Mouse (Mus musculus): ENCODE measurements around the gene Slc35g1. TPM values are rescaled to one million over a fixed set of nuclear protein-coding genes. Genes with fewer than 3 reads are reported as not detected.
"Not testable (repeated sequence)": the region's sequence is repeated elsewhere in the genome, so short reads cannot be mapped to it uniquely, and the experiment has no call there.

Gene Slc35g1
- polyA plus RNA-seq, 1 experiment from 2014 or later = 9.1 TPM

- H3K4me1 ChIP-seq = peaks cover 6% of the 10 kb centered on the region; the same call in 1 of the 2 replicates
- no peak for DNase-seq (ENCODE audit: low spot score)
- H3K4me3 ChIP-seq = no peak overlapping the region
- H3K9me3 ChIP-seq (replicated peaks) = no peaks in the 10 kb centered on the region
- 87% methylated on average over 2 of the region's 2 CpGs for WGBS
- H3K27me3 ChIP-seq (ENCODE audit: low read depth, poor library complexity, severe bottlenecking) = no peaks in the 10 kb centered on the region
- no peak overlapping the region for H3K27ac ChIP-seq (replicated peaks)
- H3K36me3 ChIP-seq = no peaks in the 10 kb centered on the region
Observed at GRCm38 (mm10) chr19:38361850-38362249, 33.9 kb upstream of the Slc35g1 start.

GRCm38 (mm10) chr19:38363358-38363757, 32.4 kb upstream of the Slc35g1 start:
- no peak overlapping the region for H3K4me3 ChIP-seq
- peaks cover 6% of the 10 kb centered on the region; the same call in 1 of the 2 replicates for H3K4me1 ChIP-seq
- no peaks in the 10 kb centered on the region for H3K27me3 ChIP-seq (ENCODE audit: low read depth, poor library complexity, severe bottlenecking)
- no peaks in the 10 kb centered on the region for H3K36me3 ChIP-seq
- H3K9me3 ChIP-seq (replicated peaks) = no peaks in the 10 kb centered on the region
- no peak for DNase-seq (ENCODE audit: low spot score)
- H3K27ac ChIP-seq (replicated peaks) = no peak overlapping the region
- WGBS = 59% methylated on average over 1 of the region's 1 CpGs

- DNase-seq (ENCODE audit: low spot score) = no peak
- Histone ChIP-seq H3K9me3 (replicated peaks) (no peaks in the 10 kb centered on the region), H3K4me1 (peaks cover 9% of the 10 kb centered on the region; the same call in 1 of the 2 replicates), H3K27ac (replicated peaks) (no peak overlapping the region), H3K36me3 (no peaks in the 10 kb centered on the region), H3K4me3 (no peak overlapping the region), H3K27me3 (ENCODE audit: low read depth, poor library complexity, severe bottlenecking) (no peaks in the 10 kb centered on the region)
- 61% methylated on average over 6 of the region's 6 CpGs for WGBS
Observed at GRCm38 (mm10) chr19:38363879-38364659, 31.7 kb upstream of the Slc35g1 start.

DNA sequence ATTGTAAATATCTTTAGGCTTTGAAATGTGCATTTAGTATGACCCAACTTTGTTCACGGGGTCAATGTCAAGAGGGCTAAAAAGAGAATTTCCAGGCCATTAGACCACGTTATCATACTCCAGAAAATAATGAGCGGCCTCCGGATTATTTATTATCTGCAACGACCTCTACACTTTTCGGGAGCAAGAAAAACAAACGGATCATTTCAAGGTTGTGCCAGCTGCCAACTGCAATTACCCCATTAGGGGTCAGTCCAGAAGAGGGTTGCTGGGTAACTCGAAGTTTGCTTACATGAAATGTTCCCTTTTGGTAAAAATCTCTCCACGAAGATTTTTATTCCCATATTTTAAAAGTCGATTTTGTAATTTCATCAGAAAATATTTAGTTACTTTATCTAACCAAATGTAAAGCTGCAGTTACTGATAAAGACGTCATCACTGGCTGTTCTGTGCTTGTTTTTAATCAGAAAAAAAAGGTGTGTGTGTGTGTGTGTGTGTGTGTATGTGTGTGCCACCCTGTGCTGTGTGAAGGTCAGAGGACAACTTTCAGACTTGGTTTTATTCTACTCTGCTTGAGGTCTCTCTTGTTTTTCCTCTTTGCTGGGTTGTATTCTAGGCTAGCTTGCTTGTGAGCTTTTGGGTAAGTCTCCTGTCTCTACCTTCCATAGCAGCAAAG, 30.7 kb upstream of the Slc35g1 start:
- WGBS = 80% methylated on average over 11 of the region's 11 CpGs
- H3K4me1 ChIP-seq = peaks cover 9% of the 10 kb centered on the region; the same call in 1 of the 2 replicates

GRCm38 (mm10) chr19:38372460-38373102, 23.2 kb upstream of the Slc35g1 start:
- DNase-seq (ENCODE audit: low spot score) = no peak
- H3K27me3 ChIP-seq (ENCODE audit: low read depth, poor library complexity, severe bottlenecking) = peaks cover 18% of the 10 kb centered on the region
- no peaks in the 10 kb centered on the region for H3K36me3 ChIP-seq
- 44% methylated on average over 11 of the region's 11 CpGs for WGBS
- peaks cover 15% of the 10 kb centered on the region for H3K4me1 ChIP-seq
- H3K4me3 ChIP-seq = no peak overlapping the region
- H3K9me3 ChIP-seq (replicated peaks) = no peaks in the 10 kb centered on the region
- no peak overlapping the region for H3K27ac ChIP-seq (replicated peaks)

More for the DNA sequence above, 30.7 kb upstream of the Slc35g1 start:
- no peaks in the 10 kb centered on the region for H3K27me3 ChIP-seq (ENCODE audit: low read depth, poor library complexity, severe bottlenecking)
- no peak overlapping the region for H3K27ac ChIP-seq (replicated peaks)
- DNase-seq (ENCODE audit: low spot score) = no peak
- H3K9me3 ChIP-seq (replicated peaks) = no peaks in the 10 kb centered on the region
- H3K4me3 ChIP-seq = no peak overlapping the region
- H3K36me3 ChIP-seq = no peaks in the 10 kb centered on the region

- Histone ChIP-seq H3K36me3 (no peaks in the 10 kb centered on the region), H3K9me3 (replicated peaks) (no peaks in the 10 kb centered on the region), H3K4me3 (no peak overlapping the region), H3K27ac (replicated peaks) (no peak overlapping the region), H3K27me3 (ENCODE audit: low read depth, poor library complexity, severe bottlenecking) (peaks cover 18% of the 10 kb centered on the region), H3K4me1 (peaks cover 15% of the 10 kb centered on the region)
- no peak for DNase-seq (ENCODE audit: low spot score)
- WGBS = 68% methylated on average over 2 of the region's 2 CpGs
Observed at GRCm38 (mm10) chr19:38373371-38373770, 22.4 kb upstream of the Slc35g1 start.

GRCm38 (mm10) chr19:38383769-38384168, 12.0 kb upstream of the Slc35g1 start:
- 90% methylated on average over 12 of the region's 12 CpGs for WGBS

GRCm38 (mm10) chr19:38387021-38387420, 8.8 kb upstream of the Slc35g1 start:
- not testable (repeated sequence) for H3K4me1 ChIP-seq; H3K36me3 ChIP-seq; DNase-seq (ENCODE audit: low spot score); H3K4me3 ChIP-seq; H3K9me3 ChIP-seq (replicated peaks); H3K27ac ChIP-seq (replicated peaks); H3K27me3 ChIP-seq (ENCODE audit: low read depth, poor library complexity, severe bottlenecking)
- WGBS = 70% methylated on average over 1 of the region's 1 CpGs

More at GRCm38 (mm10) chr19:38383769-38384168, 12.0 kb upstream of the Slc35g1 start:
- DNase-seq (ENCODE audit: low spot score) = no peak
- H3K27ac ChIP-seq (replicated peaks) = no peak overlapping the region
- H3K9me3 ChIP-seq (replicated peaks) = no peaks in the 10 kb centered on the region
- no peak overlapping the region for H3K4me3 ChIP-seq
- no peaks in the 10 kb centered on the region for H3K4me1 ChIP-seq
- H3K36me3 ChIP-seq = no peaks in the 10 kb centered on the region
- no peaks in the 10 kb centered on the region for H3K27me3 ChIP-seq (ENCODE audit: low read depth, poor library complexity, severe bottlenecking)

DNA sequence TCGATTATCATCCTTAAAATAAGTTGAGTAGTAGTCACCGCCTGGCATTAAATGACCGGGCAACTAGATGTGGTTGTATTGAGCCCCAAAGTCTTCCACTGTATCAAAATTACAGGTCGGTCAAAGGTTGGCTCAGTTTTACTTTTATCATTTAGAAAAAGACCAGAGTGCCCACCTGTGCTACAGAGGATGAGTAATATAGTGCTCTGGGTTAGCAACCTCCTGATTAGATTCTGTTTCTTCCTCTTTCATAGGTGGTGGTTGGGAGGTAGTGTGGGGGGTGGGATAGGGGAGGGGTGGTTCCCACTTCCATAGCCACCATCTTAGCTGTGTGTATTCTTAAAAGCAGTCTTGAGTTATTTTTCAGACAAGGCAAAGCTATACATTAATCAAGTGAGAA, 7.9 kb upstream of the Slc35g1 start:
- WGBS = 91% methylated on average over 4 of the region's 4 CpGs
- Histone ChIP-seq H3K27me3 (ENCODE audit: low read depth, poor library complexity, severe bottlenecking) (no peaks in the 10 kb centered on the region), H3K9me3 (replicated peaks) (no peaks in the 10 kb centered on the region), H3K36me3 (no peaks in the 10 kb centered on the region), H3K4me1 (no peaks in the 10 kb centered on the region), H3K27ac (replicated peaks) (no peak overlapping the region), H3K4me3 (no peak overlapping the region)
- no peak for DNase-seq (ENCODE audit: low spot score)

GRCm38 (mm10) chr19:38396633-38396970, 822 bp downstream of the Slc35g1 start:
- no peaks in the 10 kb centered on the region for H3K27me3 ChIP-seq (ENCODE audit: low read depth, poor library complexity, severe bottlenecking)
- peak overlapping the region; percentile 93 for H3K27ac ChIP-seq (replicated peaks)
- no peaks in the 10 kb centered on the region for H3K9me3 ChIP-seq (replicated peaks)
- 15% methylated on average over 8 of the region's 8 CpGs for WGBS
- DNase-seq (ENCODE audit: low spot score) = no peak
- H3K36me3 ChIP-seq = peaks cover 12% of the 10 kb centered on the region
- peak overlapping the region; percentile 83 for H3K4me3 ChIP-seq
- H3K4me1 ChIP-seq = peaks cover 18% of the 10 kb centered on the region

DNA sequence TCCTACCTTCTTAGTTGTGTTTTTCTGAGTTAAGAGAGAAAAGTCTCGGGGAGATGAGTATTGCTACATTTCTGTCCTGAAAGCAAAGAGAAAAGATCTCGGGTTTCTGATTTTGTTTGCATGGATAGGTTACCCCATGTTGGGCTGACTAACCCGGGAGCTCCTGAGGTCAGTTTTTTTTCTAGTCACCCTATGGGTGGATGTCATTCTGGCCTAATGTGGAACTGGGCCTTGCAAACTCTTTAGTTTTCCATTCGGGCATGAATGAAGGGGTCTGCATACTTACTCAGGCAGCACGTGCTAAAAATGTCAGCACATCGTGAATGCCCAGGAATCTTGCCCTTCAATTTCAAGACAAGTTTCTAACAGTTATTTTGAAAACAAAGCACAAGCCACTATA, 1.2 kb downstream of the Slc35g1 start:
- H3K9me3 ChIP-seq (replicated peaks) = no peaks in the 10 kb centered on the region
- H3K36me3 ChIP-seq = peaks cover 14% of the 10 kb centered on the region
- 39% methylated on average over 6 of the region's 6 CpGs for WGBS
- H3K27me3 ChIP-seq (ENCODE audit: low read depth, poor library complexity, severe bottlenecking) = no peaks in the 10 kb centered on the region
- H3K4me3 ChIP-seq = peak overlapping the region; percentile 83
- H3K4me1 ChIP-seq = peaks cover 18% of the 10 kb centered on the region
- DNase-seq (ENCODE audit: low spot score) = no peak
- H3K27ac ChIP-seq (replicated peaks) = 0 out of 2 replicates have a peak overlapping the region, but pooled peaks have one; percentile 93

GRCm38 (mm10) chr19:38398966-38399365, 3.2 kb downstream of the Slc35g1 start:
- H3K27ac ChIP-seq (replicated peaks) = no peak overlapping the region
- 93% methylated on average over 8 of the region's 8 CpGs for WGBS

DNA sequence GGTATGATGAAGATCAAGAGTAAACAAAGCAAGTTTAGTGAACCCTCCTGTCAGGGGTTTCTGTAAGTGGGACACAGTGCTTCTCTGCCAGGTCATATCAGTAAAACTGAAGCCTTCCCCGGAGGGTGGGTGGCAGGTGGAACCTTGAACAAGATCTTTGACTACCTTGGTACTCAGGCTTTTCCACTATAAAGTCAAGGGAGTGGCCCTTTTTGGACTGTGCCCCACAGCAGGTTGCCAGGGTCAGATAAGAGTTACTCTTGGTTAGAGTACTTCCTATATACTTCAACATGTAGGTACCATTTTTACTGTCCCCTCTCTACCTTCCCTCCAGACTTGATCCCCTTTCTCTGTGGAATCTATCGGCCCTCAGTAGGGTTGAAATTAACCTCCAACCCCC, 5.1 kb downstream of the Slc35g1 start:
- H3K27ac ChIP-seq (replicated peaks) = no peak overlapping the region
- WGBS = 90% methylated on average over 2 of the region's 2 CpGs
- no peak for DNase-seq (ENCODE audit: low spot score)

More at GRCm38 (mm10) chr19:38398966-38399365, 3.2 kb downstream of the Slc35g1 start:
- no peak for DNase-seq (ENCODE audit: low spot score)
- Histone ChIP-seq H3K4me1 (peaks cover 18% of the 10 kb centered on the region), H3K36me3 (peaks cover 29% of the 10 kb centered on the region), H3K27me3 (ENCODE audit: low read depth, poor library complexity, severe bottlenecking) (no peaks in the 10 kb centered on the region), H3K9me3 (replicated peaks) (no peaks in the 10 kb centered on the region), H3K4me3 (no peak overlapping the region)

More for the DNA sequence above, 5.1 kb downstream of the Slc35g1 start:
- Histone ChIP-seq H3K9me3 (replicated peaks) (no peaks in the 10 kb centered on the region), H3K27me3 (ENCODE audit: low read depth, poor library complexity, severe bottlenecking) (no peaks in the 10 kb centered on the region), H3K36me3 (peaks cover 33% of the 10 kb centered on the region), H3K4me1 (peaks cover 20% of the 10 kb centered on the region), H3K4me3 (no peak overlapping the region)
